Mouse (Mus musculus): ENCODE data around the gene Dlk1. TPM values are rescaled to one million over a fixed set of nuclear protein-coding genes. Genes with fewer than 3 reads are reported as not detected.

Dlk1 gene
- polyA plus RNA-seq (2016; fragmentation: Nextera tagmentation; extraction: Ambion mirVana), result 529 and 540 TPM in 2 replicates

DNA sequence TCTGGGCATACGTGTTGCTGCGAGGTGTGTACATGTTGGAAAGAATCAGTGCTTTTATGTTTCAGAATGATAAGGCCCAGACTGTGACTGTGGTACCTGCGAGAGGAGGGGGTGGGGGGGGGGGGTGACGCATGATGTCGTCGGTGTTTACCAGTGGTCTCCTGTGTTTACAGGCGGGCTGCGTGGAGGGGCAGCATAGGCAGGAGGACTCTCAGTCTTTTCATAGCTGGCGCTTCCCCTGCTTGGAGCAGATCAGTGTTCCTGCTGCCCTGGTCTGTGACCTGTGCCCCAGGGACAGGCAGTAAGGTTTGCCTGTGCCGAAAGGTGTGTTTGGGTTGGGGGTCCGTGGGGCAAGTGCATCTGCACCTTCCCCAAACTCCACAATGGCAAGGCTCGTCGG is at the start of gene Dlk1:
TSS of gene Dlk1 (plus strand) at position 232 of the 400 bp plus-strand sequence.
- no peak for ATAC-seq
- H3K4me2 ChIP-seq, result peak within 1 kb of the TSS; percentile 51
- H3K36me3 ChIP-seq, result peaks cover 12% of the 10 kb centered on the region
- H3K4me1 ChIP-seq, result peaks cover 29% of the 10 kb centered on the region
- peaks cover 96% of the 10 kb centered on the region for H3K27me3 ChIP-seq (replicated peaks)
- 12% methylated on average over 13 of the region's 13 CpGs for WGBS (ENCODE audit: insufficient replicate concordance)
- H3K27ac ChIP-seq, result peak within 1 kb of the TSS; percentile 79
- peak within 1 kb of the TSS; percentile 55 for H3K4me3 ChIP-seq
- H3K9me3 ChIP-seq (replicated peaks), result no peaks in the 10 kb centered on the region
- peak within 1 kb of the TSS; percentile 68 for H3K9ac ChIP-seq

DNA sequence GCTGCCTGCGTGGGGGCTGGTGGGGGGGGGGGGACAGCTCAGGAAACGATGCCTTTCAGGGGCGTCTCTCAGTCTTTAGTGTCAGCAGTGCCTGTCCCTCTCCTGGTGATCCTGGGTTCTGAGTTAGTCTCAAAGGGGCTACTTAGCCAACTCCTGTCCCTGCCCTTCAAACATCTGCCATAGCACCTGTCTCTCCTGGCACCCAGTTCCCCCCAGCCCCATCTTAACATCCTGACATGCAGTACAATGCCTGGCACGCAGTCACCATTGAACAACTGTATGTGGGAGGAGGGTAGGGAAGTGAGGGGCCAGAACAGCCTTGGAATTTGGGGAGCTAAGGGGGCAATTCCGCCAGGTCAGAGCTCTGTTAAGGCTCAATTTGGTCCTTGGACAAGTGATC is 49.7 kb upstream of the Dlk1 start:
- H3K9ac ChIP-seq, result no peak overlapping the region
- no peaks in the 10 kb centered on the region for H3K36me3 ChIP-seq
- peaks cover 40% of the 10 kb centered on the region for H3K4me1 ChIP-seq
- WGBS (ENCODE audit: insufficient replicate concordance), result 45% methylated on average over 5 of the region's 5 CpGs
- H3K27me3 ChIP-seq (replicated peaks), result 0 out of 2 replicates have a peak, but pooled peaks cover 4% of the 10 kb centered on the region
- peak overlapping the region; percentile 55 for H3K27ac ChIP-seq
- H3K4me2 ChIP-seq, result no peak overlapping the region
- no peak for ATAC-seq
- no peaks in the 10 kb centered on the region for H3K9me3 ChIP-seq (replicated peaks)
- no peak overlapping the region for H3K4me3 ChIP-seq

DNA sequence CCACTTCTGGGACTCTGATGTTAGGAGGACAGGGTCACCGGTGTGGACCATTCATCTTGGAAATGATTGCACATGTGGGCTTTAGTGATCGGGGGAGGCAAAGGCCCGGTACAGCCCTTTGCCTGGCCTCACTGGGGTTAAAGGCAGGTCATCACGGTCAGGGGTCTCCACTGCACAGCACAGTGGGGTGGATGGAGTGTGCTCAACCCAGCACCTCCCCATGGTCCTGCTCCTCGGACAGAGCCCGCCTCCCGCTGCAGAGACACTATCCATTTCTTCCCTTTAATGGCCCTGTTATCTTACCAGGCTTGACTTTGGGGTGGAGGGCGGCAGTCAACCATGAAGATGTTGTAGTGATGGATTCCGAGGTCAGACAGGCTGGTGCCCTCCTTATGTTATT is 48.9 kb upstream of the Dlk1 start:
- no peak overlapping the region for H3K4me2 ChIP-seq
- WGBS (ENCODE audit: insufficient replicate concordance), result 72% methylated on average over 9 of the region's 9 CpGs
- H3K9me3 ChIP-seq (replicated peaks), result no peaks in the 10 kb centered on the region
- H3K4me3 ChIP-seq, result no peak overlapping the region
- H3K27me3 ChIP-seq (replicated peaks), result 0 out of 2 replicates have a peak, but pooled peaks cover 4% of the 10 kb centered on the region
- H3K27ac ChIP-seq, result no peak overlapping the region
- H3K36me3 ChIP-seq, result no peaks in the 10 kb centered on the region
- peaks cover 36% of the 10 kb centered on the region for H3K4me1 ChIP-seq
- ATAC-seq, result no peak
- H3K9ac ChIP-seq, result no peak overlapping the region

DNA sequence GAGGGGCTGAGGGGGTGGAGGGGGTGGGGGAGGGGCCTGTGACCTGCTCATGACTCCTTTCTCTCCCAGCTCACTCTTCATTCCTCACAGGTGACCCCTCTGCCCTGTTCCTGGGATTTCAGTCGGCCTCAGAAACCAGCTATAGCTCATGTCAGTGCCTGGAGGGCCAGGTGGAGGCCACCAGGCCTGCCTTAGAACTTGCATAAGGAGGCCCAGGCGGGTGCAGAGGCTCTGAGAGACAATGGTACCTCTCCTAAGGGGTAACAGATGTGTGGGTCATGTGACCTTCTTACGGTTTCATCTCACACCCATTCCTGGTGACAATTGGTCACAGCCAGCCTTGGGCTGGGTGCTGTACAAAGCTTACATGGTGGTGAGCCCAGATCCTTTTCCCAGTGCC is 46.6 kb upstream of the Dlk1 start:
- Histone ChIP-seq H3K27ac (no peak overlapping the region), H3K27me3 (replicated peaks) (peaks cover 8% of the 10 kb centered on the region), H3K9me3 (replicated peaks) (no peaks in the 10 kb centered on the region), H3K36me3 (no peaks in the 10 kb centered on the region), H3K4me2 (no peak overlapping the region), H3K4me1 (peaks cover 20% of the 10 kb centered on the region), H3K9ac (no peak overlapping the region), H3K4me3 (no peak overlapping the region)
- no peak for ATAC-seq
- WGBS (ENCODE audit: insufficient replicate concordance), result 28% methylated on average over 3 of the region's 3 CpGs

DNA sequence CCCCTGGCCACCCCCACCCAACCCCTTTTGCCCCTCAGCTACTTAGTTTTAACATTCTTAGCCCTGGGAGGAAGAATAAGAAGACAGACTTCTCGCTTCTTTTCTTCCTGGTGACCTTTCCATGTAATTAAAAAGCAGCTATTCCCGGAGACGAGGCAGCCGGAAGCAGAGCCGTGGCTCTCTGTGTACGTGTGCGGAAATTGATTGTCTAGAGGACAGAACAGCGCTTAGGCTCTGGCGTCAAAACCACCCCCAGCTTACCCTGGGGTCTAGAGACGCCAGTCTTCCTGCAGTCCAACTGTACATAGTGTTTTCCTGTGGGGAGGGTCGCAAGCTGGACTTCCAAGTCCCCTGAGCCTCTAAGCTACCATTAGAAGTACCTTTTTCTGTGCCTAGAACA is 41.9 kb upstream of the Dlk1 start:
- Histone ChIP-seq H3K4me2 (no peak overlapping the region), H3K27ac (peak overlapping the region; percentile 45), H3K9me3 (replicated peaks) (no peaks in the 10 kb centered on the region), H3K27me3 (replicated peaks) (peaks cover 8% of the 10 kb centered on the region), H3K4me3 (no peak overlapping the region), H3K36me3 (no peaks in the 10 kb centered on the region), H3K9ac (no peak overlapping the region), H3K4me1 (peaks cover 14% of the 10 kb centered on the region)
- 48% methylated on average over 11 of the region's 11 CpGs for WGBS (ENCODE audit: insufficient replicate concordance)
- no peak for ATAC-seq

DNA sequence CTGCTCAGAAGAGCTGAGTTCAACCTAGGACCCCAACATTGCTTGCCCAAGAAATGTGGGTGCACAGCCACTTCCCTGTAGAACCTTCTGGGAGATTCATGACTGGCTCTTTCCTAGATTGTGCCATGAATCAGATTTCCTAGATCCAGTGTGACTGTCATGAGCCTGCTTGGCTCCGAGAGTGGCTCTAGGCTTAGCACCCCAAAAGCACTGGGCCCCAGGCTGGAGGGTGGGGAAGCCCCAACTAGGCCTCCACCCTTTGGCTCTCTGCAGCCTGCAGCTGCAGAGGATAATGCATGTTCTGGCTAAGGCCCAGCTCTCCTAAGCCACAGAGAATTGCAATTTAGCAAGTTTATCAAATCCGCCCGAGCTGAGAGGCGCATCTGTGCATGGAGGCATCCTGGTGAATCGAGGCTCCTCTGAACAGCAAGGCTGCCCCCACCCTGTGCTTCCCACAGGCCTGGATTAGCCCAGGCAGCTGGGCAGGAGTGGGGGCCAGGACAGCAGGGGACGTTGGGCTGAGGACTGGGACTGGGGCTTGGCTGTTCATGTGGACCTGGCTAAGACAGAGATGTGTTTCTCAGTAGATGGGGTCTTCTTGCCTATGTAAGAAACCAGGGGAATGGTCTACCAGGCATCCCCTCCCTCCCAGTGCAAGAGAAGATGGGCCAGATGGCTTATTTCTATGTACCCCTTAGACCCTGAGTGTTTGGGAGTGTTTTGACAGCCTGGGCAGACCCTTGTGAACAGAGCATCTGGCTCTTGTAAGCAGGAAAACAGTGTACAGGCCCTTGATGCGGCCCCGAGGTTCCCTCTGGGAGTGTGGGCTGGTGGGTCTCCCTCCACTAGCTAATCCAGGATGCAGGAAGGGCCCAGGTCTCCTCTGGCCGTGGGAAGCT is 41.2 kb upstream of the Dlk1 start:
- peaks cover 8% of the 10 kb centered on the region for H3K27me3 ChIP-seq (replicated peaks)
- H3K4me3 ChIP-seq, result no peak overlapping the region
- peaks cover 14% of the 10 kb centered on the region for H3K4me1 ChIP-seq
- 59% methylated on average over 9 of the region's 9 CpGs for WGBS (ENCODE audit: insufficient replicate concordance)
- no peak overlapping the region for H3K4me2 ChIP-seq
- peak overlapping the region; percentile 45 for H3K27ac ChIP-seq
- no peaks in the 10 kb centered on the region for H3K36me3 ChIP-seq
- H3K9ac ChIP-seq, result no peak overlapping the region
- no peak for ATAC-seq
- H3K9me3 ChIP-seq (replicated peaks), result no peaks in the 10 kb centered on the region

DNA sequence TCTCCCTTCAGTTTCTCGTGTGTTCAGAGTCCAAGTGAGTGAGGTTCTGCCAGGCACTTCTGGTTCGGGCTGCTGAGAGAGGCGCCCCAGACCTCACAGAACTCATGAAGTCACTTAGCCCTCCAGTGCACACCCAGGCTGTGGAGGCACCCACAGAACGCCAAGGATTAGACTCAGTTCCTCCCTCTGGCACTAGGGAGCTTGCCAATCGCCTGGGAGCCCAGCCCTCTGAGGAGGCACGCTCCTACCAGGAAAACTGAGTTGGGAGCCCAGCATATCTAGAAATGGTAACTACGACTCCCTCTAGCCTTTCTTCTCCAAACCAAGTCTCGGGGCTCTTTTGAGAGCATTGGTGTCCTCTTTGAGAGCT is 40.6 kb upstream of the Dlk1 start:
- no peak overlapping the region for H3K9ac ChIP-seq
- no peak overlapping the region for H3K4me2 ChIP-seq
- no peaks in the 10 kb centered on the region for H3K36me3 ChIP-seq
- ATAC-seq, result no peak
- H3K4me1 ChIP-seq, result peaks cover 16% of the 10 kb centered on the region
- H3K27ac ChIP-seq, result peak overlapping the region; percentile 40
- H3K9me3 ChIP-seq (replicated peaks), result no peaks in the 10 kb centered on the region
- no peak overlapping the region for H3K4me3 ChIP-seq
- H3K27me3 ChIP-seq (replicated peaks), result peaks cover 8% of the 10 kb centered on the region
- WGBS (ENCODE audit: insufficient replicate concordance), result 61% methylated on average over 8 of the region's 8 CpGs

DNA sequence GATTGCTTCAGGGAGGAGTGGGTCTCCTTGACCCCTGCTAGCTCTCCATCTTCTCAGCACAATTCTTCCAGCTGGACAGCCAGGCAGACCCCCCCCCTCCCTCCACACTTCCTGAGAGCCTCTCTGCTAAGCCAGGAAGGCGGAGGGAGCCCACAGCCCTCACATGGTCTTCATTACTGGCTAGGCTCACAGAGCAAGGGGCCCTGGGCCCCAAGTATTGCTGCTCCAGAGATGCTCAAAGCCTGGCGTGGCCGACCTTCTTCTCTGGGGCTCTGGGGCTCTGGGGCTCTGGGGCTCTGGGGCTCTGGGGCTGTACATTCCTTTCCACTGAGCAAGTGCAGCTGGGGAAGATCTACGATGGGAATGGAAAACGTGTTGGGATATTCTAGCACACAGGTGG is 39.9 kb upstream of the Dlk1 start:
- no peak for ATAC-seq
- no peak overlapping the region for H3K4me2 ChIP-seq
- peaks cover 22% of the 10 kb centered on the region for H3K4me1 ChIP-seq
- WGBS (ENCODE audit: insufficient replicate concordance), result 40% methylated on average over 5 of the region's 5 CpGs
- no peak overlapping the region for H3K4me3 ChIP-seq
- no peak overlapping the region for H3K27ac ChIP-seq
- no peak overlapping the region for H3K9ac ChIP-seq
- H3K27me3 ChIP-seq (replicated peaks), result peaks cover 3% of the 10 kb centered on the region
- no peaks in the 10 kb centered on the region for H3K9me3 ChIP-seq (replicated peaks)
- no peaks in the 10 kb centered on the region for H3K36me3 ChIP-seq

DNA sequence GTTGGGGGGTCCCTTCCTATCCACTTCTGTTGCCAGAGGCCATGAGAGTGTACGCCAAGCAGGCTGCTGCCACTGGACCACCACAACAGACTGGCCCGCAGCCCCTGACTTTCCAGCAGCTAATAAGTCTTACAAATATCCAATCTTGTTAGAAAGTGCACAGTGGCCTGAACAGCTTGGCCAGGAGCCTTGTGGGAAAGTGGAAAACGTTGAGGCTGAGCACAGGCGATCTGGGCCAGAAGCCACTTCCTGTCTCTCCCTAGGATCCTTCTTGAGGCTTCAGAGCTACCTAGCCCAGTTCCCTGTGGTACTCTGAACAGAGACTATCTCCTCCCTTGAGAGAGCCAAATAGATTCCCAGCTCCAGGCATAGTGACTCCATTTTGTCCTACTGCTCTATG is 39.3 kb upstream of the Dlk1 start:
- H3K4me2 ChIP-seq, result no peak overlapping the region
- H3K27me3 ChIP-seq (replicated peaks), result peaks cover 3% of the 10 kb centered on the region
- no peak for ATAC-seq
- no peaks in the 10 kb centered on the region for H3K9me3 ChIP-seq (replicated peaks)
- WGBS (ENCODE audit: insufficient replicate concordance), result 45% methylated on average over 4 of the region's 4 CpGs
- H3K4me3 ChIP-seq, result no peak overlapping the region
- no peaks in the 10 kb centered on the region for H3K36me3 ChIP-seq
- peaks cover 28% of the 10 kb centered on the region for H3K4me1 ChIP-seq
- H3K9ac ChIP-seq, result no peak overlapping the region
- H3K27ac ChIP-seq, result no peak overlapping the region

DNA sequence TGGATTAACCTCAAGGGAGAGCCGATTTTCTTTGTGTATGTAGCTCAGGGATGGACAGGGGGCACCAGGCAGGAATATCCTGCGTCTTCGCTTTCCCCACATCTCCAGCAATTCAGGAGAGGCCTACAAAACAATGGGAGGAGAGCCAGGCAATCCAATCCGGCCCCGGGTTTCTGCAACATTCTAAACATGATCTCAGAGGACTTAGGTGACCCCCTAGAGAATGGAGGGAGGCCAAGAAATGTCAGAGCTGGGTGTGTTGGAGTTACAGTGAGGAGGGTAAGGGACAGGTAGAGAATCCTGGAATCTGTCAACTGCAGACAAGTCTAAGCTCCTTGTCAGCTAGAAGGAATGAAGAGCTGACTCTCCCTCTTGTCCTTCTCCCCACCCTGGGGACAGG is 35.9 kb upstream of the Dlk1 start:
- no peaks in the 10 kb centered on the region for H3K36me3 ChIP-seq
- peaks cover 28% of the 10 kb centered on the region for H3K4me1 ChIP-seq
- no peak for ATAC-seq
- H3K27me3 ChIP-seq (replicated peaks), result no peaks in the 10 kb centered on the region
- no peak overlapping the region for H3K9ac ChIP-seq
- 68% methylated on average over 5 of the region's 5 CpGs for WGBS (ENCODE audit: insufficient replicate concordance)
- H3K27ac ChIP-seq, result peak overlapping the region; percentile 70
- H3K9me3 ChIP-seq (replicated peaks), result no peaks in the 10 kb centered on the region
- no peak overlapping the region for H3K4me3 ChIP-seq
- H3K4me2 ChIP-seq, result no peak overlapping the region

DNA sequence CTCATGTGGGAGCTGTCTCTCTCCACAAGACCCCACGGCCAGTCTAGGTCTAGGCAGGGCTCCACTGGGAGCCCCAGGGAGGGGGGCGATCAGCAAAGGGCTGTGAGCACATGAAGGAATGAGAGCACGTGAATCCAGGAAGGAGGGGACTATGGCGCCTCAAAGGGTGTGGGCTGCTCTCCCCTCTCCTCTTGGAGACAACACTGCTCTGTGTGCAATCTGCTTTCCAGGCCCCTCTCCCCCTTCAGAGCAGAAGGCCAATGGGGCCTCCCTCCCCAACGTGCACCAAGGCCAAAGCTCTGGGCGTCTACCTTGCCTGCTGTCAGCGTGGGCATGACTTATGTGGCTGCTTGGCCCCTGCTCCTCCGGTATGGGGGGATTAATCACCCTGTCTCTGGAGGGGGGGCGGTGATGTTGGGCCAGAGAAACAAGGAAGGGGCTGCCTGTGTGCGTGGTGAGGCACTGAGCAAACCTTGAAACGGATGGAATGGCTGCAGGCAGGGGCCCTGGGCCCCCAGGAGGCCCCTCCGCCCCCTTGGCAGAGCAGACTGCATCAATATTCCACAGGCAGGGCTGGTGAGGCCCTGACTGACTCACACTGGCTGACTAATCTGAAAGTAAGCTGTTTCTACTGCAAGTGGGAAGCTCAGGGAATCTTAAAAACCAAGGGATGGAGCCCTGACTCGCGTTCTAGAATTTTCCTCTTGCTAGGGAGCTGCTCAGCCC is 35.0 kb upstream of the Dlk1 start:
- Histone ChIP-seq H3K4me2 (no peak overlapping the region), H3K9me3 (replicated peaks) (no peaks in the 10 kb centered on the region), H3K4me3 (no peak overlapping the region), H3K9ac (no peak overlapping the region), H3K4me1 (peaks cover 28% of the 10 kb centered on the region), H3K27me3 (replicated peaks) (no peaks in the 10 kb centered on the region; the same call in 1 of the 2 replicates), H3K36me3 (no peaks in the 10 kb centered on the region), H3K27ac (peak overlapping the region; percentile 70)
- 46% methylated on average over 14 of the region's 14 CpGs for WGBS (ENCODE audit: insufficient replicate concordance)
- peak; percentile 54 for ATAC-seq

DNA sequence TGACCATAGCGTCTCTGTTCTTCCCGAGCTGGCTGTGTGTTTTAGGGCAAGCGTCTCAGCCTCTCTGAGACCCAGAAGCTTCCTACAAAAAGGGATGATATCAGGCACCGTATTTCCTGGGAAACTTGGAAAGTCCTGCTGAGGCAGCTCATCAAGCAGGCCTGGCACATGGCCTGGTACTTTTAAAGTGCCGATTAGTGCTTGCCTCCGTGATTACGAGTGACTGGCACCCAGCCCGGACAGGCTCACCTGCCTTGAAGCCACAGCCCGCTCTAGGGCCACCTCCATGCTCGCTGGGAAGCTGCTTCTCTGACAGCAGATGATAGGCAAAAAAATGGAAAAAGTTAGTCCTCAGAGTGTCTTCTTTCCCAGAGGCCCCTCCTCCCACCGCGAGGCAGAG is 32.6 kb upstream of the Dlk1 start:
- H3K36me3 ChIP-seq, result no peaks in the 10 kb centered on the region
- WGBS (ENCODE audit: insufficient replicate concordance), result 63% methylated on average over 12 of the region's 12 CpGs
- H3K9me3 ChIP-seq (replicated peaks), result no peaks in the 10 kb centered on the region
- ATAC-seq, result no peak
- H3K9ac ChIP-seq, result no peak overlapping the region
- H3K4me3 ChIP-seq, result no peak overlapping the region
- peaks cover 20% of the 10 kb centered on the region for H3K4me1 ChIP-seq
- H3K27ac ChIP-seq, result no peak overlapping the region
- no peak overlapping the region for H3K4me2 ChIP-seq
- peaks cover 6% of the 10 kb centered on the region; the same call in 1 of the 2 replicates for H3K27me3 ChIP-seq (replicated peaks)
